Mouse (Mus musculus): ENCODE data around the gene Bad. TPM values are rescaled to one million over a fixed set of nuclear protein-coding genes. Genes with fewer than 3 reads are reported as not detected.

The Bad gene
- polyA plus RNA-seq, 1 experiment: 57.3 TPM

- WGBS: under 1% methylated on average over 65 of the region's 66 CpGs
- H3K4me1 ChIP-seq (ENCODE audit: control insufficient read depth, insufficient read depth, low read length): peaks cover 13% of the 10 kb centered on the region
- peak; percentile 100 for DNase-seq
- peak within 1 kb of the TSS; percentile 76 for H3K4me3 ChIP-seq (replicated peaks; ENCODE audit: extremely low read depth, low read depth, low read length)
- TF ChIP-seq POLR2A (IDR thresholded peaks at IDR 0.05; ENCODE audit: borderline replicate concordance, extremely low read depth, low read depth, low read length) (peak; percentile 67; the same call in 1 of the 2 replicates), CTCF (IDR thresholded peaks at IDR 0.05; ENCODE audit: insufficient read depth, low read length) (no peak)
These were observed 19.8 kb upstream of the Bad start, which contains the start of gene Esrra for GRCm38 (mm10) chr19:6921647-6922567. Gene Esrra, minus strand, starts transcription at chr19:6921813.

- no peak overlapping the region for H3K4me3 ChIP-seq (replicated peaks; ENCODE audit: extremely low read depth, low read depth, low read length)
- H3K4me1 ChIP-seq (ENCODE audit: control insufficient read depth, insufficient read depth, low read length): peaks cover 13% of the 10 kb centered on the region
- no peak for TF ChIP-seq CTCF (IDR thresholded peaks at IDR 0.05; ENCODE audit: insufficient read depth, low read length)
- no peak for TF ChIP-seq POLR2A (IDR thresholded peaks at IDR 0.05; ENCODE audit: borderline replicate concordance, extremely low read depth, low read depth, low read length)
- WGBS: 71% methylated on average over 6 of the region's 6 CpGs
- no peak for DNase-seq
These were observed 18.5 kb upstream of the Bad start for GRCm38 (mm10) chr19:6922901-6923735.

GRCm38 (mm10) chr19:6924461-6925306 lies 17.0 kb upstream of the Bad start:
- WGBS: 3% methylated on average over 39 of the region's 39 CpGs
- H3K4me1 ChIP-seq (ENCODE audit: control insufficient read depth, insufficient read depth, low read length): peaks cover 13% of the 10 kb centered on the region
- peak; percentile 87 for DNase-seq
- TF ChIP-seq CTCF (IDR thresholded peaks at IDR 0.05; ENCODE audit: insufficient read depth, low read length) (peak; percentile 83), POLR2A (IDR thresholded peaks at IDR 0.05; ENCODE audit: borderline replicate concordance, extremely low read depth, low read depth, low read length) (no peak)
- peak overlapping the region; percentile 39 for H3K4me3 ChIP-seq (replicated peaks; ENCODE audit: extremely low read depth, low read depth, low read length)

GRCm38 (mm10) chr19:6925307-6925573 lies 16.4 kb upstream of the Bad start, which contains the start of gene Catsperz:
Gene Catsperz, minus strand, starts transcription at chr19:6925380.
- no peak for TF ChIP-seq CTCF (IDR thresholded peaks at IDR 0.05; ENCODE audit: insufficient read depth, low read length)
- TF ChIP-seq POLR2A (IDR thresholded peaks at IDR 0.05; ENCODE audit: borderline replicate concordance, extremely low read depth, low read depth, low read length): no peak
- peak; percentile 6 for DNase-seq
- WGBS: 3% methylated on average over 9 of the region's 9 CpGs
- H3K4me1 ChIP-seq (ENCODE audit: control insufficient read depth, insufficient read depth, low read length): peaks cover 10% of the 10 kb centered on the region
- H3K4me3 ChIP-seq (replicated peaks; ENCODE audit: extremely low read depth, low read depth, low read length): peak within 1 kb of the TSS; percentile 39

GRCm38 (mm10) chr19:6925611-6926329 lies 15.9 kb upstream of the Bad start:
- DNase-seq: no peak
- H3K4me3 ChIP-seq (replicated peaks; ENCODE audit: extremely low read depth, low read depth, low read length): no peak overlapping the region
- peaks cover 8% of the 10 kb centered on the region for H3K4me1 ChIP-seq (ENCODE audit: control insufficient read depth, insufficient read depth, low read length)
- WGBS: 23% methylated on average over 40 of the region's 40 CpGs
- TF ChIP-seq CTCF (IDR thresholded peaks at IDR 0.05; ENCODE audit: insufficient read depth, low read length) (no peak), POLR2A (IDR thresholded peaks at IDR 0.05; ENCODE audit: borderline replicate concordance, extremely low read depth, low read depth, low read length) (no peak)

GRCm38 (mm10) chr19:6926559-6927255 lies 15.0 kb upstream of the Bad start:
- peak; percentile 30 for DNase-seq
- WGBS: 23% methylated on average over 26 of the region's 26 CpGs
- Histone ChIP-seq H3K4me1 (ENCODE audit: control insufficient read depth, insufficient read depth, low read length) (peaks cover 8% of the 10 kb centered on the region), H3K4me3 (replicated peaks; ENCODE audit: extremely low read depth, low read depth, low read length) (no peak overlapping the region)
- TF ChIP-seq POLR2A (IDR thresholded peaks at IDR 0.05; ENCODE audit: borderline replicate concordance, extremely low read depth, low read depth, low read length): no peak

- no peak for TF ChIP-seq CTCF (IDR thresholded peaks at IDR 0.05; ENCODE audit: insufficient read depth, low read length)
- TF ChIP-seq POLR2A (IDR thresholded peaks at IDR 0.05; ENCODE audit: borderline replicate concordance, extremely low read depth, low read depth, low read length): no peak
- Histone ChIP-seq H3K4me1 (ENCODE audit: control insufficient read depth, insufficient read depth, low read length) (peaks cover 5% of the 10 kb centered on the region), H3K4me3 (replicated peaks; ENCODE audit: extremely low read depth, low read depth, low read length) (no peak overlapping the region)
- DNase-seq: no peak
- WGBS: 20% methylated on average over 9 of the region's 9 CpGs
These were observed 13.6 kb upstream of the Bad start for GRCm38 (mm10) chr19:6928080-6928479.

DNA sequence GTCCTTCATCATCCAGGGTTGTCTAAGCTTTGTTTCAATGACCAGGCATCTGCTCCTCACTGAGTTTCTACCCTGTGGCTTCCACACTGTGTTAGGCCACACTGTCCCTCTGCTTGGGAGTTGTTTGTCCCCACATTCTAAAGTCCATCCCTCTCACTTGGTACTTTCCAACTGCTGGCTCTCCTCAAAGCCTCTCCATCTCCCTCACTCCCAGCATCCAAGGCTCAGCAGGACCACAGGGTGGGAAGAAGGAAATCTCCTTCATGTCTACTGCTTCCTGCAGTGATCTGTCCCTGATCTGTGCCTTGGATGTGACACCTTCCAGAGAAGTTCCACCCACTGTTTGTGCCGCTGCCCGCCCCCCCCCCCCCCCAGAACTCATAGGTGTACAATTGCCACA lies 10.7 kb upstream of the Bad start:
- peaks cover 5% of the 10 kb centered on the region; the same call in 1 of the 2 replicates for H3K4me1 ChIP-seq (ENCODE audit: control insufficient read depth, insufficient read depth, low read length)
- DNase-seq: no peak
- TF ChIP-seq POLR2A (IDR thresholded peaks at IDR 0.05; ENCODE audit: borderline replicate concordance, extremely low read depth, low read depth, low read length) (no peak), CTCF (IDR thresholded peaks at IDR 0.05; ENCODE audit: insufficient read depth, low read length) (no peak)
- 7% methylated on average over 2 of the region's 2 CpGs for WGBS
- no peak overlapping the region for H3K4me3 ChIP-seq (replicated peaks; ENCODE audit: extremely low read depth, low read depth, low read length)
